Mouse (Mus musculus): ENCODE results near the gene Zic2.

DNA sequence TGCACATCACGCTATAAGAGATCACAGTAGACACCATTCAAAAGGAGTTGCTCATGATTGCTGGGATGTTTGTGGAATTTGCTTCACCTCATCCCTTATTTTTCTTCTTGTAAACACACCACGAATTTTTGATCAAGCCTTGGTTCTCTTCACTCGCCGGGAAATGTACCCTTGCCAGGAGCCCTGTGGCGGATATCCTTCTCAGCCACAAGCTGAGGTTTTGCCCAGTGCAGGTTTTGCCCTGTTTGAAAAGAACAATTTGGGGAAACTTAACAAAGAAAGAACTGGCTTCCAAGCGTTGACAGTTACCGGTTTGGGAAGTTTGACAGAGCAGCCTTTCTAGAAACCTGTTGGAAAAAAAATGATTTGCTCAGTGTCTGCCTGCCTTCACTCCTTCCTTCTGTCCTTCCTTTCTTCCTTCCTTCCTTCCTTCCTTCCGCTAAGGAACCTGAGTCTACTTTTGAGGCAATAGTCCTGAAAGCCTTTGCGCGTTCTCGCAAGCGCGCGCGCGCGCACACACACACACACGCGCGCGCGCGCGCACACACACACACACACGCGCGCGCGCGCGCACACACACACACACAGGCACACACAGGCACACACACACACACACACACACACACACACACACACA lies 3.7 kb upstream of the Zic2 start:
- TF ChIP-seq EP300 (IDR thresholded peaks at IDR 0.05; ENCODE audit: low read depth) (no peak), CTCF (IDR thresholded peaks at IDR 0.05; ENCODE audit: low read depth) (no peak)

Data from liver, embryonic 14.5 days (tissue).